Mouse (Mus musculus) heart, embryonic 13.5 days (tissue): ENCODE measurements around the gene Cmtm1. TPM values are rescaled to one million over a fixed set of nuclear protein-coding genes. Genes with fewer than 3 reads are reported as not detected.
"Not testable (repeated sequence)": the region's sequence is repeated elsewhere in the genome, so short reads cannot be mapped to it uniquely, and the experiment has no call there.

Experiments
- ATAC-seq: fragments of 200-750 bp; cut with Nextera tagmentation; 2 replicates; pipeline ENCODE4 v1.8.0; 2017; ENCODE audit warnings: moderate TSS enrichment; ENCODE audit not compliant: insufficient number of reproducible peaks, low FRiP score, low TSS enrichment; ENCODE audit errors: extremely low read depth
- H3K27ac ChIP-seq: fragments of 300-500 bp; sonication (generic); replicated peaks from 2 replicates; pipeline ENCODE4 v1.5.1; 2015; ENCODE audit warnings: moderate library complexity, mild to moderate bottlenecking, inconsistent platforms
- H3K27me3 ChIP-seq: fragments of 300-500 bp; sonication (generic); replicated peaks from 2 replicates; pipeline ENCODE4 v1.6.1; 2015; ENCODE audit warnings: mild to moderate bottlenecking, inconsistent platforms
- H3K36me3 ChIP-seq: fragments of 300-500 bp; sonication (generic); 2 replicates; pipeline ENCODE4 v1.6.1; 2015; ENCODE audit warnings: mild to moderate bottlenecking, inconsistent platforms
- H3K4me1 ChIP-seq: fragments of 300-500 bp; sonication (generic); 2 replicates; pipeline ENCODE4 v1.6.1; 2015; ENCODE audit warnings: inconsistent platforms
- H3K4me2 ChIP-seq: fragments of 300-500 bp; sonication (generic); 2 replicates; pipeline ENCODE4 v1.6.1; 2015; ENCODE audit warnings: inconsistent platforms, mild to moderate bottlenecking, moderate library complexity
- H3K4me3 ChIP-seq: fragments of 300-500 bp; sonication (generic); 2 replicates; pipeline ENCODE4 v1.5.1; 2015; ENCODE audit warnings: moderate library complexity, mild to moderate bottlenecking, inconsistent platforms
- H3K9ac ChIP-seq: fragments of 300-500 bp; sonication (generic); 2 replicates; pipeline ENCODE4 v1.6.1; 2015; ENCODE audit warnings: inconsistent platforms, mild to moderate bottlenecking, moderate library complexity
- H3K9me3 ChIP-seq: fragments of 300-500 bp; sonication (generic); 2 replicates; pipeline ENCODE4 v1.6.1; 2016; ENCODE audit warnings: inconsistent platforms
- WGBS: fragments of 180-500 bp; shearing (Covaris S2); methylation state at CpG from one replicate; pipeline ENCODE4 v1.1.7; 2015; ENCODE audit warnings: mixed read lengths; 5-methylcytosine and 5-hydroxymethylcytosine counted together
- polyA plus RNA-seq: library from polyadenylated mRNA; unstranded; fragments of >200 nt; fragmentation: Nextera tagmentation; extraction: Ambion mirVana; gene quantifications from 2 replicates; pipeline ENCODE4 v1.2.1, GENCODE M21; 2015

Gene Cmtm1
- polyA plus RNA-seq, 1 experiment from 2014 or later: not detected

DNA sequence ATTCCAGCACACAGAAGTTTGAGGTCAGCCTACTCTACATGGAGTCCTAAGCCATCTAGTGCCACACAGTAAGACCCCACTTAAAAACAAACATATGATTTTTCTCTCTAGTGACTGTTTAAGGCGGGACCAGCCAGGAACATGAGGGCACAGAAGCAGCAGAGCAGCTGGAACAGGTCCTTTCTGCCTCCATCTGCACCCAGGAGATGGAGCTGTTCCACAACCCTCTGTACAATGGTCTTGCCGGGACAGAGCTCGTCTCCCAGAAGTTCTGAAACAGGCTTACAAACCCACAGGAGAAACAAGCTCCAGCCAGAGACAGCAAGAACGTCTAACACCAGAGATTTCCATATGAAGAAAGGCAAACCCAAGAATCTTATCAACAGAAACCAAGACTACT is 3.4 kb upstream of the Cmtm1 start:
- no peaks in the 10 kb centered on the region for H3K36me3 ChIP-seq
- H3K9me3 ChIP-seq: no peaks in the 10 kb centered on the region
- no peak overlapping the region for H3K4me2 ChIP-seq
- H3K4me3 ChIP-seq: no peak overlapping the region
- no peak overlapping the region for H3K27ac ChIP-seq
- ATAC-seq: no peak
- no peaks in the 10 kb centered on the region for H3K27me3 ChIP-seq
- H3K4me1 ChIP-seq: no peaks in the 10 kb centered on the region
- no peak overlapping the region for H3K9ac ChIP-seq
- WGBS: 48% methylated on average over 4 of the region's 4 CpGs

DNA sequence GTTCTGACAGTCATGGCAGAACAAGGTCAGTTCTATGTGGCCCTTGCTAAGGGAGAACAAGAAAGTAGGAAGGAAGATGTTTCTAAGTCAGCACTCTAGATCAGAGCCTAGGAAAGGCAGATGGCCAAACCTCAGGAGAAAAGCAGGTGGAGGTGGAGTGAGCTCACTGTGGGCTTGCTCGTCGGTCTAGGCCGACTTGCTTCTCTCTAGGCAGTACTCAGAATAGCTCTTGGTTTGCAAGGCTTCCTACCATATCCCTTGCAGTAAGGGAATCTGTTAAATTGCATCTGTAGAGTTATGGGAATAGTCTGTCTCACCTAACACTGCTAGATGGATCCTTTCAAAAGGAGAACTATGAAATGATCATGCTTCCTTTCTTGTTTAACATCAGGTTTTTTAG is 2.1 kb upstream of the Cmtm1 start:
- not testable (repeated sequence) for H3K4me1 ChIP-seq, H3K27me3 ChIP-seq, H3K4me3 ChIP-seq, H3K9ac ChIP-seq, H3K9me3 ChIP-seq, H3K4me2 ChIP-seq, H3K27ac ChIP-seq, ATAC-seq, H3K36me3 ChIP-seq
- WGBS: 76% methylated on average over 3 of the region's 3 CpGs

DNA sequence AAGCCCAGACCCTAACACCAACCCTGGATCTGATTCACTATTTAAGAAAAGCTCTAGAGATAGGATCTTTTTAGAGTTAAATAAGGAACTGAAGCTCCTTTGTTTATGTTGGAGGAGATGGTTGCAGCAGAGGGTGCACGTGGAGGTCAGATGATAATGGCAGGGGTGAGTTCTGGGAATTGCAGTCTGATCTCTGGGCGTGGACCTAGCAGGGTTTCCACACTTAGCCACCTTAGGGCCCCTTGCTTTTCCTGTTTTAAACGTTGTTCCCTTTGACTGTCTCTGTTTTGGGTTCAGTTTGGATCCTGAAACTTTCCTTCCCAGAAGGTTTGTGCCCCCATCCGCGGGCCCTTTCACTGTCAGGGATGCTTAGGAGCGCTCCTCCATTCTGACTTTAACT is 1.6 kb downstream of the Cmtm1 start:
- H3K36me3 ChIP-seq, H3K4me1 ChIP-seq, H3K4me3 ChIP-seq, H3K27me3 ChIP-seq, H3K9ac ChIP-seq, H3K27ac ChIP-seq, ATAC-seq, H3K4me2 ChIP-seq, H3K9me3 ChIP-seq: not testable (repeated sequence)
- WGBS: 43% methylated on average over 6 of the region's 6 CpGs

DNA sequence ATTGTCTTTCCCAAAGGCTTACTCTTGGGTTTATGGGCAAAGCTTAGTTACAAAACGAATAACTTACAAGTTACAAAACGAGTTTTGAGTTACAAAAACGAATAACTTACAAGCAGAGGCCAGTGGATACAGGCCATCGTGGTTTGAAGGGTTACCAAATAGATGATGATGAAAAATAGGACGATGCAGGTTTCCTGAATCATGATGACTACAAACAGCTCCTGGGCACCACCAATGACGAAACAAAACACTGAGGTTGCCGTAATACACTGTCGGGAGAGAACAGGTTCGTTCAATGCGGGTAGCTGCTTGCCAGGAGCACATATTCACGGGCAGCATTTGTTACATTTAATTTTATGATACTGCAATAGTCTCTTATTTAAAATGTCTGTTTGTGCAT is 5.0 kb downstream of the Cmtm1 start:
- Histone ChIP-seq H3K27ac (no peak overlapping the region), H3K4me1 (peaks cover 11% of the 10 kb centered on the region; the same call in 1 of the 2 replicates), H3K9ac (no peak overlapping the region), H3K4me3 (no peak overlapping the region), H3K27me3 (no peaks in the 10 kb centered on the region), H3K4me2 (no peak overlapping the region), H3K36me3 (no peaks in the 10 kb centered on the region), H3K9me3 (no peaks in the 10 kb centered on the region)
- ATAC-seq: no peak
- 80% methylated on average over 11 of the region's 11 CpGs for WGBS

DNA sequence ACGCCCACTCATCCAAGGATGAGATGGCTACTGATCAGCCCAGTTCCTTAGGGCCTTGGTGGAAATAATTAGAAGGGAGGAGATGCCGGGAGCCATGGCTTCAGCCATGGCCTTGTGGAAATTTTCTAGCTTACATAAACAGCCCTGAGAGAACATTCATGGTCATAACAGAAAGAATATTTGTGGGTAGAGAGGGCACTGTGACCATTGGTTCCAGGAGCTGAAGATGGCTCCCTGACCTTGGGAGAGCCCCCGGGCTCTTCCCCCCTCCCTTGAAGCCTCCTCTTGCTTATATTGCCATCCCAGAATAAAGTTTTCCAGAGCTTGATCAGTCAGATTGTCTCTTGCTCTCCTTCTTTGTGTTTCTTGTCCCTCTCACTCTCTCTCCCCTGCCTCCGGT is 7.4 kb downstream of the Cmtm1 start:
- H3K9ac ChIP-seq, H3K4me2 ChIP-seq, H3K36me3 ChIP-seq, ATAC-seq, H3K9me3 ChIP-seq, H3K27ac ChIP-seq, H3K4me3 ChIP-seq, H3K27me3 ChIP-seq: not testable (repeated sequence)
- peaks cover 11% of the 10 kb centered on the region; the same call in 1 of the 2 replicates for H3K4me1 ChIP-seq
- 80% methylated on average over 4 of the region's 4 CpGs for WGBS

DNA sequence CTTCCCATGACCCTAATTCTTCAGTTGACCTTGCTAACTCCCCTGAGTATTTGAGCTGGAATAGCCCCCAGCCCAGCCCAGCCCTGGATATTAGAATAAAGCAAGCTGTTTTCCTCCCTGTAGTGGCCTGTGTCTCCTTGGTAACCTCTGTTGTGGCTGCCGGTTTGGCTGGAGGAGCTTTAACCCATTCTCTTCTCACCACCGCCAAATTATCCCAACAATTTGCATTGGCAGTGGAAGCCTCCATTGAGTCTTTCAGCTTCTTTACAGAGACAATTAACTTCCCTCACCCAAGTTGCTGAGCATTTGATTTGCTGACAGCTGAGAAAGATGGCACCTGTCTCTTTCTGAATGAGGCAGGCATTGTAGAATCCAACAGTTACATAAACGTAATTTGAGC is 8.4 kb downstream of the Cmtm1 start:
- not testable (repeated sequence) for H3K27me3 ChIP-seq, H3K9ac ChIP-seq, H3K4me3 ChIP-seq, H3K36me3 ChIP-seq, H3K27ac ChIP-seq, H3K9me3 ChIP-seq, H3K4me2 ChIP-seq, ATAC-seq
- WGBS: 27% methylated on average over 3 of the region's 3 CpGs
- H3K4me1 ChIP-seq: peaks cover 15% of the 10 kb centered on the region

DNA sequence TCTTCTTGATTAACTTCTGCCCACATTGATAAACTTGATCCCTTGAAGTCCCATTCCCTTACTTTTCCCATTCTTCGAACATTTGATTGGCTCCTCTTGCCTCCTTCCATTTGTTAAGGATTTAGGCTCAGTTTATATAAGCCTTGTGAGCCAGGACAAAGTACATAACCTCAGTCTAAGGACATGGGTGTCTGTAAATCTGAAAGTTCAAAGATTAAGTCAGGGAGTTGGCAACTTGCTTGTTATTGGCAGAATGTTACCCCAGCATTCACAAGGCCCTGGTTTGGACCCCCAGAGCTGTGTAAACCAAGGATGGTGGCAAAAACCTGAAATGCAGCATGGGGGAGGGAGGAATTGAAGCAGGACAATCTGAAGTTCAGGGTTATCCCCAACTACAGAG is 15.5 kb downstream of the Cmtm1 start:
- Histone ChIP-seq H3K9ac (no peak overlapping the region), H3K27ac (no peak overlapping the region), H3K36me3 (no peaks in the 10 kb centered on the region), H3K4me3 (no peak overlapping the region), H3K27me3 (no peaks in the 10 kb centered on the region), H3K4me1 (peaks cover 5% of the 10 kb centered on the region; the same call in 1 of the 2 replicates), H3K4me2 (no peak overlapping the region), H3K9me3 (no peaks in the 10 kb centered on the region)
- no peak for ATAC-seq
- WGBS: 59% methylated on average over 1 of the region's 1 CpGs

DNA sequence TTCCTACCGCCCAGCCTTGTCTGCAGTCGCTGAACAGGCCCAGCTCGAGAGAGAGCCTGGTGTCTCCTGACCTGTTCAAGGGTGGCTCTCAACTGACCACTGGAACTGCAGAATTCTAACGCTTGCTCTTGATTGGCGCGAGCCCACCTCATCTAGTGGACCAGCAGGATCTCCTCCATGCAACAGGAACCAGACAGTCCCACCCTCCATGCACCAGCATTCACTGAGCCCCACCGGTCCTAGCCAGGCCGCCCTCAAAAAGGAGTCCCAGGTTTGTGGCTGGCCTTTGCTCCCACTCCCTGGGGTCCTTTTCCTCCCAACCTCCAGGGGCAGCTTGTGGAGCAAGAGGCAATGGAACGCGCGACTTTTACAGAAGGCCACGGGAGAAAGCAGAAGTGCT is 16.9 kb downstream of the Cmtm1 start, which contains the start of gene Cmtm2a:
Gene Cmtm2a, minus strand, starts transcription at position 101 of the 400 bp plus-strand sequence.
- H3K9me3 ChIP-seq, H3K4me3 ChIP-seq, H3K36me3 ChIP-seq, ATAC-seq, H3K27ac ChIP-seq, H3K9ac ChIP-seq, H3K27me3 ChIP-seq, H3K4me2 ChIP-seq, H3K4me1 ChIP-seq: not testable (repeated sequence)
- WGBS: 78% methylated on average over 12 of the region's 12 CpGs

DNA sequence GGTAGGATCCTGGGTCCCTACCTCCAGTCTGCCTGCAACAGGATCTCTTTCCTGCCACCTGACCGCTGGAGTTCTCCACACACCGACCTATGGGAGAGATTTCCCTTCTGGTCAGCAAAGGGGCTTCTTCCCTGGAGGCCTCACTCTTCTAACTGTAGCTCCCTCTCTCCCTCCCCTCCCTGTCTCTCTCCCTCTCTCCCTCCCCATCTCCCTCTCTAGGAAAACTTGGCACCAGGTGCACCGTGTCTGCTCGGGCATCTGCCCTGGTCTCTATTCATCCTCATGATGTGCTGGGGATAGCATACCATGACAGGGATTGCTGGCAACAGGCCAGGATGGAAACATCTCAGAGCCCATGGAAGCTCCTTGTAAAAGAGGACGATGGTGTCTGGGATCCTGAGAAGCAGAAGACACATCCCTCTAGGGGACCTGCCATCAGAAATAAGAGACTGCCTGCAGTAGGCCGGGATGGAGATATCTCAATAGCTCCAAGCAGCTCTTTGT is 41.0 kb downstream of the Cmtm1 start:
- ATAC-seq: no peak
- no peaks in the 10 kb centered on the region for H3K4me1 ChIP-seq

DNA sequence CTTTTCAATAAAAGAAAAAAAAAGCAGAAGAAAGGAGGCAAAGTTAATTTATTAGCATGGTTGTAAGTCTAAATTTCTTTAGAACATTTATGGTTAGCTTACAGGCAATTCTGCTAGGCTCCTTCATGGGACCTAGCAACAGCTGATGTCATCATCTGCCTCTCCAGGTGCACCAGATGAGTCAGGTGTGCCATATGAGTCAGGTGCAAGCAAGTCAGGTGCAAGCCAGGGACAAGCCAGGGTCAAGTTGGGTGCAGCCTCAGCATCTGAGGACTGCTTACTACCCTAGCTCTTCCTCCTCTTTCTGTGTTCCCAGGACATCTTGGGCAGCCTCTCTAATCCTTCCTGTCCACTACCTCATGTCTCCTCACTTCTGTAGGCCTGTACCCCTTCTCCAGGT is 41.6 kb downstream of the Cmtm1 start:
- no peak for ATAC-seq
- H3K36me3 ChIP-seq: peaks cover 15% of the 10 kb centered on the region
- H3K4me1 ChIP-seq: no peaks in the 10 kb centered on the region
- H3K4me3 ChIP-seq: no peak overlapping the region
- H3K9ac ChIP-seq: no peak overlapping the region
- no peak overlapping the region for H3K4me2 ChIP-seq
- no peaks in the 10 kb centered on the region for H3K9me3 ChIP-seq
- H3K27ac ChIP-seq: no peak overlapping the region
- H3K27me3 ChIP-seq: no peaks in the 10 kb centered on the region

More for the DNA sequence above, 41.0 kb downstream of the Cmtm1 start:
- Histone ChIP-seq H3K9me3 (no peaks in the 10 kb centered on the region), H3K27me3 (no peaks in the 10 kb centered on the region), H3K9ac (no peak overlapping the region), H3K4me2 (no peak overlapping the region), H3K27ac (no peak overlapping the region), H3K4me3 (no peak overlapping the region), H3K36me3 (peaks cover 9% of the 10 kb centered on the region)
- 77% methylated on average over 6 of the region's 6 CpGs for WGBS

DNA sequence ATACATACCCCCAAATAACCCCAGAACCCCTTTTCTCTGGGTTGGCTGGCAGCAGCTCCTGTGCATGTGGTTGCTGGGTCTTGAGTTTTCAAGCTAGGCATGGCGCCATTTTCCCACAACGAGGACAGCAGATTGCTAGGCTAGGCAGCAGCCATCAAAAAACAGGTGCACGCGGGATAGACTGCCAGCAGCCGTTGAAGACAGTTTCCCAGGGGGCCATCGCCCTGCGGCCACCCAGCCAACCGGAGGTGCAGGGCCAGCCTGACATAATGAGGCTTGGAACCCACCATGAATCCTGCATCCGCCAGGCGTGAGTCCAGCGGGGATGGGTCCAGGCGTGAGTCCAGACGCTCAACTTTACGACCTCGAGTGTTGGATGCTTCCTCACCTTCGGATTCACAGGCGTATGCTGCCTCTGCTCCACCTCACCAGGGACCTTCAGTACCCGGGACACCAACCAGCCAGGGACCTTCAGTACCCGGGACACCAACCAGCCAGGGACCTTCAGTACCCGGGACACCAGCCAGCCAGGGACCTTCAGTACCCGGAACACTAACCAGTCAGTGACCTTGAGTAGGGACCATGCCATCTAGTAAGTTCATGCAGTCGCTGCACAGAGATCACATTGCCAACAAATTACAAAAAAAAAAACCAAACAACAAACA is 45.5 kb downstream of the Cmtm1 start:
- WGBS: 93% methylated on average over 22 of the region's 22 CpGs

DNA sequence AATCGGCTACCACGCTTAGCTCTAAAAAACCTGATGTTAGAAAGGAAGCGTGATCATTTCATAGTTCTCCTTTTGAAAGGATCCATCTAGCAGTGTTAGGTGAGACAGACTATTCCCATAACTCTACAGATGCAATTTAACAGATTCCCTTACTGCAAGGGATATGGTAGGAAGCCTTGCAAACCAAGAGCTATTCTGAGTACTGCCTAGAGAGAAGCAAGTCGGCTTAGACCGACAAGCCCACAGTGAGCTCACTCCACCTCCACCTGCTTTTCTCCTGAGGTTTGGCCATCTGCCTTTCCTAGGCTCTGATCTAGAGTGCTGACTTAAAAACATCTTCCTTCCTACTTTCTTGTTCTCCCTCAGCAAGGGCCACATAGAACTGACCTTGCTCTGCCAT is 48.1 kb downstream of the Cmtm1 start:
- not testable (repeated sequence) for H3K4me3 ChIP-seq, H3K27me3 ChIP-seq, H3K9me3 ChIP-seq, H3K4me2 ChIP-seq, H3K27ac ChIP-seq, H3K9ac ChIP-seq, H3K4me1 ChIP-seq, ATAC-seq
- H3K36me3 ChIP-seq: peaks cover 55% of the 10 kb centered on the region
- 88% methylated on average over 5 of the region's 5 CpGs for WGBS

More for the DNA sequence above, 45.5 kb downstream of the Cmtm1 start:
- not testable (repeated sequence) for H3K9me3 ChIP-seq, H3K4me2 ChIP-seq, H3K27me3 ChIP-seq, H3K27ac ChIP-seq, H3K4me3 ChIP-seq, H3K4me1 ChIP-seq, H3K9ac ChIP-seq, ATAC-seq
- peaks cover 31% of the 10 kb centered on the region for H3K36me3 ChIP-seq
